ENCODE assay signal across 10 mouse cellular contexts in the genomic region with DNA sequence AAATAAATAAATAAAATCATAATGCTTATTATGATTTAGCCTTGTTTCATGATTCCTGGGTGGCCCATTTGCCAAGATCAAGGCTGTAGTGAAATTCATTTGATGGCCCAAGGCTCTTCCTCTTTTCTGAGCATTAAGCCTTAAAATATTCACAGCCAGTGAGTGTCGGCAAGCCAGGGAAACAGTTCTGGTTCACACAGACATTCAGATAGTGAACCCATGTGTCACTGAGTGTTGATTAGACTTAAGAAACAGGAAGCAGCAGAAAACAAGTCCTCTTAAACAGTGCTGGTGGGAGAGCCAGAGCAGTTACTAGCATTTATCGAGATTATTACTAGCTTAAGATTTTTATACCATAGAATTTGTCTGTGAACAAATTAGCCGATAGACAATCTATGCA.
"Had no signal": no experiment of that assay in that cellular context is flagged by ENCODE, and none has a peak within 500 bp of the region (broad histone marks: within the 10 kb centered on the region; RNA-seq: fewer than 3 reads in every experiment).

No protein-coding gene starts in this region.

- DNase-seq: liver; right cerebral cortex, adult 18-20 months; spleen, adult 18-20 months; thymus, adult 18-20 months; thymus, postnatal 14 days had no signal

- H3K4me3 ChIP-seq: limb, embryonic 12.5 days; lung, embryonic 15.5 days; midbrain, embryonic 15.5 days had no signal

- ATAC-seq: intestine, embryonic 16.5 days; midbrain, embryonic 15.5 days had no signal

- H3K27ac ChIP-seq: limb, embryonic 12.5 days; lung, embryonic 15.5 days; midbrain, embryonic 15.5 days had no signal

- H3K9me3 ChIP-seq: limb, embryonic 12.5 days; lung, embryonic 15.5 days; midbrain, embryonic 15.5 days had no signal

- H3K4me2 ChIP-seq: limb, embryonic 12.5 days; lung, embryonic 15.5 days; midbrain, embryonic 11.5 days; midbrain, embryonic 15.5 days had no signal

- H3K4me1 ChIP-seq: limb, embryonic 12.5 days; lung, embryonic 15.5 days; midbrain, embryonic 15.5 days had no signal

- H3K36me3 ChIP-seq: limb, embryonic 12.5 days; lung, embryonic 15.5 days; midbrain, embryonic 15.5 days had no signal

- H3K27me3 ChIP-seq: limb, embryonic 12.5 days; lung, embryonic 15.5 days; midbrain, embryonic 15.5 days had no signal

- H3K9ac ChIP-seq: limb, embryonic 12.5 days; lung, embryonic 15.5 days; midbrain, embryonic 15.5 days had no signal
